Comparison of ENCODE assay signal across 8 mouse cellular contexts in the genomic region with DNA sequence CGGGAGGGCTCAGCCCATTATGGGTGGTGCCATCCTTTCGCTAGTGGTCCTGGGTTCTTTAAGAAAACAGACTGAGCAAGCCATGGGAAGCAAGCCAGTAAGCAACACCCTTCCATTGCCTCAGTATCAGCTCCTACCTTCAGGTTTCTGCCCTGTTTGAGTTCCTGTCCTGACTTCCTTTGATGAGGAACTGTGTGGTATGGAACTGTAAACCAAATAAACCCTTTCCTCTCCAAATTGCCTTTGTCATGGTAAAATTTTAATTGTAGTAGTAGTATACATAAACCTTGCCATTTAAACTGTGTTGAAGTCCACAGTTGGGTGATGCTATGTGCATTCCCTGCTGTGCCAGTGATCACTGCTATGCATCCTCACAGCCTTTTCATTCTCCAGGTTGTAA. TPM values are rescaled to one million over a fixed set of nuclear protein-coding genes. Genes with fewer than 3 reads are reported as not detected.
A peak's percentile ranks its signal among the peaks of the same experiment; 100 is the strongest.
DNase-seq lines count a peak whose midpoint lies in the region; ATAC-seq lines count a peak whose summit lies in the region.

No protein-coding gene starts in this region.

- H3K27ac ChIP-seq in lung, embryonic 15.5 days: no peak overlapping the region
- H3K27ac ChIP-seq in intestine, embryonic 16.5 days (ENCODE audit: low read length): no peak overlapping the region
- H3K27ac ChIP-seq in stomach, embryonic 14.5 days (ENCODE audit: low read length): no peak overlapping the region

- H3K4me3 ChIP-seq in lung, embryonic 15.5 days: peak overlapping the region; percentile 98; the same call in 1 of the 2 replicates
- no peak overlapping the region for H3K4me3 ChIP-seq in intestine, embryonic 16.5 days (ENCODE audit: low read length)
- no peak overlapping the region for H3K4me3 ChIP-seq in stomach, embryonic 14.5 days (ENCODE audit: low read depth, low read length)

- DNase-seq in cerebellum, postnatal 14 days: peak; percentile 29 to 38
- no peak for DNase-seq in cerebellum, adult 11-12 months
- DNase-seq in lung, postnatal 14 days: no peak
- no peak for DNase-seq in adrenal gland, adult 18-20 months (ENCODE audit: low spot score in 2 of 2)

- no peak overlapping the region for H3K9ac ChIP-seq in lung, embryonic 15.5 days
- no peak overlapping the region for H3K9ac ChIP-seq in intestine, embryonic 16.5 days (ENCODE audit: low read depth, low read length)
- no peak overlapping the region for H3K9ac ChIP-seq in stomach, embryonic 14.5 days (replicated peaks; ENCODE audit: low read depth, low read length)

- H3K9me3 ChIP-seq in lung, embryonic 15.5 days: no peaks in the 10 kb centered on the region
- no peaks in the 10 kb centered on the region for H3K9me3 ChIP-seq in intestine, embryonic 16.5 days (ENCODE audit: control insufficient read depth, low read length)
- no peaks in the 10 kb centered on the region for H3K9me3 ChIP-seq in stomach, embryonic 14.5 days (ENCODE audit: control insufficient read depth, low read depth, low read length)

- no peaks in the 10 kb centered on the region for H3K36me3 ChIP-seq in lung, embryonic 15.5 days
- H3K36me3 ChIP-seq in intestine, embryonic 16.5 days (ENCODE audit: control insufficient read depth, insufficient read depth, low read length): no peaks in the 10 kb centered on the region
- H3K36me3 ChIP-seq in stomach, embryonic 14.5 days (ENCODE audit: control insufficient read depth, insufficient read depth, low read length): no peaks in the 10 kb centered on the region

- H3K4me1 ChIP-seq in lung, embryonic 15.5 days: peaks cover 35% of the 10 kb centered on the region
- H3K4me1 ChIP-seq in intestine, embryonic 16.5 days (ENCODE audit: control insufficient read depth, insufficient read depth, low read length): peaks cover 32% of the 10 kb centered on the region
- H3K4me1 ChIP-seq in stomach, embryonic 14.5 days (ENCODE audit: control insufficient read depth, insufficient read depth, low read length): peaks cover 30% of the 10 kb centered on the region

- H3K27me3 ChIP-seq in lung, embryonic 15.5 days: no peaks in the 10 kb centered on the region
- no peaks in the 10 kb centered on the region for H3K27me3 ChIP-seq in intestine, embryonic 16.5 days (replicated peaks; ENCODE audit: control insufficient read depth, insufficient read depth, low read length)
- no peaks in the 10 kb centered on the region for H3K27me3 ChIP-seq in stomach, embryonic 14.5 days (ENCODE audit: control insufficient read depth, insufficient read depth, low read length)

- WGBS in lung, embryonic 15.5 days: 51% methylated on average over 2 of the region's 2 CpGs
- 63% methylated on average over 2 of the region's 2 CpGs for WGBS in intestine, embryonic 16.5 days
- 64% methylated on average over 2 of the region's 2 CpGs for WGBS in stomach, embryonic 14.5 days

- no peak for ATAC-seq in lung, embryonic 15.5 days (ENCODE audit: borderline replicate concordance, extremely low read depth, low FRiP score, low TSS enrichment)
- ATAC-seq in intestine, embryonic 16.5 days: no peak
- no peak for ATAC-seq in stomach, embryonic 14.5 days (ENCODE audit: insufficient number of reproducible peaks, insufficient read depth, low FRiP score, low read depth)
- ATAC-seq in erythroid progenitor cell, adult 5-6 weeks (replicated peaks; ENCODE audit: low FRiP score, poor library complexity, severe bottlenecking): no peak

- H3K4me2 ChIP-seq in lung, embryonic 15.5 days: peak overlapping the region; percentile 72
- H3K4me2 ChIP-seq in intestine, embryonic 16.5 days (ENCODE audit: low read depth, low read length): peak overlapping the region; percentile 27; the same call in 1 of the 2 replicates
- peak overlapping the region; percentile 64 for H3K4me2 ChIP-seq in stomach, embryonic 14.5 days (replicated peaks; ENCODE audit: low read depth, low read length)

RNA-seq across cellular contexts. Expression of a gene that starts 2.5 kb away (rescaled TPM):
- polyA plus RNA-seq in lung, embryonic 15.5 days (2015; fragmentation: Nextera tagmentation; extraction: Ambion mirVana): 20.0 and 20.9 TPM in 2 replicates
- 10.9 TPM in 2 replicates for polyA plus RNA-seq in intestine, embryonic 16.5 days (2015; fragmentation: Nextera tagmentation; extraction: Ambion mirVana)
- polyA plus RNA-seq in stomach, embryonic 14.5 days (2014; fragmentation: Nextera tagmentation; extraction: Ambion mirVana): 25.5 and 25.8 TPM in 2 replicates
- total RNA-seq in erythroid progenitor cell, adult 5-6 weeks (2015; ENCODE audit: low replicate concordance): 51.9 and 55.8 TPM in 2 replicates
- total RNA-seq in erythroid progenitor cell, adult 5-6 weeks (2017; ENCODE audit: low replicate concordance): 57.9 and 73.0 TPM in 2 replicates
- total RNA-seq in adrenal gland, adult 18-20 months (2021): 10 to 100 TPM; 71.8 to 77.7 TPM

Comparison
In these comparisons a context has a peak if more than half of its experiments do, and no peak if none do; other contexts are left out.
1. DNase-seq: peak in cerebellum, postnatal 14 days (2 of 2); none in cerebellum, adult 11-12 months (single experiment), lung, postnatal 14 days (single experiment) and adrenal gland, adult 18-20 months (0 of 2).
2. Peak in every context shown above with its lines, with median percentiles within 50 percentile points of each other: H3K4me2 ChIP-seq.